Mouse (Mus musculus) ES-E14 (cell line): ENCODE data around the gene Raph1. TPM values are rescaled to one million over a fixed set of nuclear protein-coding genes. Genes with fewer than 3 reads are reported as not detected.

Source experiments
- DNase-seq: peaks from one replicate; pipeline ENCODE4 v3.0.0-alpha.2; 2013; ENCODE audit warnings: low read depth, low spot score
- H3K27ac ChIP-seq: 2 replicates; pipeline ENCODE4 v1.5.1; 2012; ENCODE audit warnings: low read depth, mild to moderate bottlenecking, low read length, moderate library complexity, mixed read lengths; ENCODE audit not compliant: poor library complexity, insufficient read depth, severe bottlenecking
- H3K36me3 ChIP-seq: 2 replicates; pipeline ENCODE4 v1.6.1; 2012; ENCODE audit warnings: mild to moderate bottlenecking, low read length, moderate library complexity, mixed read lengths; ENCODE audit not compliant: control insufficient read depth, poor library complexity, insufficient read depth, severe bottlenecking
- H3K4me1 ChIP-seq, 2 experiments: fragments of 150-350 bp in 1 of 2; sonication (generic) in 1 of 2; 2 replicates each; pipeline ENCODE4 v1.6.1; 2012; ENCODE audit warnings: low read length in 2 of 2, mild to moderate bottlenecking in 1 of 2, mixed read lengths in 1 of 2; ENCODE audit not compliant: control insufficient read depth in 2 of 2, insufficient read depth in 2 of 2, poor library complexity in 1 of 2
- H3K4me3 ChIP-seq, 2 experiments: fragments of 150-350 bp in 1 of 2; sonication (generic) in 1 of 2; 2 replicates each; pipeline ENCODE4 v1.5.1; 2012; ENCODE audit warnings: low read length in 2 of 2, low read depth in 1 of 2, mild to moderate bottlenecking in 1 of 2, mixed read lengths in 1 of 2; ENCODE audit not compliant: insufficient read depth in 1 of 2, poor library complexity in 1 of 2, severe bottlenecking in 1 of 2
- H3K9ac ChIP-seq: 2 replicates; pipeline ENCODE4 v1.6.1; 2012; ENCODE audit warnings: low read depth, mild to moderate bottlenecking, low read length, mixed read lengths; ENCODE audit not compliant: poor library complexity, insufficient read depth, severe bottlenecking
- H3K9me3 ChIP-seq: fragments of 150-350 bp; sonication (generic); 2 replicates; pipeline ENCODE4 v1.6.1; 2012; ENCODE audit warnings: low read depth, mild to moderate bottlenecking, low read length; ENCODE audit not compliant: control insufficient read depth, insufficient read depth
- CHD2 ChIP-seq: IDR thresholded peaks from 2 replicates; pipeline ENCODE4 v1.6.1; 2014; ENCODE audit warnings: mild to moderate bottlenecking, low read depth, low read length, inconsistent platforms
- HCFC1 ChIP-seq: IDR thresholded peaks from 2 replicates; pipeline ENCODE4 v1.6.1; 2012; ENCODE audit warnings: low read length, inconsistent platforms, borderline replicate concordance; ENCODE audit not compliant: insufficient read depth
- MAFK ChIP-seq: IDR thresholded peaks from 2 replicates; pipeline ENCODE4 v1.6.1; 2014; ENCODE audit warnings: mild to moderate bottlenecking, low read depth, low read length, inconsistent platforms; ENCODE audit not compliant: insufficient read depth
- ZC3H11A ChIP-seq: IDR thresholded peaks from 2 replicates; pipeline ENCODE4 v1.6.1; 2012; ENCODE audit warnings: low read depth, mild to moderate bottlenecking, inconsistent platforms, low read length, borderline replicate concordance
- ZNF384 ChIP-seq: IDR thresholded peaks from 2 replicates; pipeline ENCODE4 v1.6.1; 2012; ENCODE audit warnings: low read depth, low read length, inconsistent platforms
- in situ Hi-C, 2 experiments: fragments of 600-800 bp; cut with MboI; formaldehyde crosslinking; loops; one replicate each; pipeline ENCODE4 v1.15.1; 2025; ENCODE audit warnings: low sequenced_read_pairs in 2 of 2, inconsistent platforms in 1 of 2; ENCODE audit not compliant: unreplicated experiment in 2 of 2
- total RNA-seq: library from RNA; depleted of rRNA; stranded (reverse); fragments of 300-350 nt; gene quantifications from 2 replicates; pipeline ENCODE4 v1.2.3, GENCODE M21; 2012

The Raph1 gene
- total RNA-seq, 1 experiment = 36.5 TPM

DNA sequence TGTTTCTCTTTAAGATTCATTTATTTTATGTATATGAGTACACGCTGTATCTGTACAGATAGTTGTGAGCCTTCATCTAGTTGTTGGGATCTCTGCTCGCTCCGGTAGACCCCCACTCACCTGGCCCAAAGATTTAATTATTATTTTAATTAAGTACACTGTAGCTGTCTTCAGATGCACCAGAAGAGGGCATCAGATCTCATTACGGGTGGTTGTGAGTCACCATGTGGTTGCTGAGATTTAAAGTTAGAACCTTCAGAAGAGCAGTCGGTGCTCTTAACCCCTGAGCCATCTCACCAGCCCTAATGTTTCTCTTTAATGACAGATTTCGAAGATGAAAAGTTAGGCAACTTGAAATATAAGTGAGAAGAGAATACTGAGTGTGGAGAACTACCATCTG is 36.8 kb downstream of the Raph1 start:
- no peak overlapping the region for H3K27ac ChIP-seq
- H3K4me3 ChIP-seq = no peak overlapping the region
- H3K9me3 ChIP-seq = no peaks in the 10 kb centered on the region
- in situ Hi-C loops = loop anchor here in 1 of 2 experiments (10.0 kb wide), 1 partner anchor 335 kb away; no protein-coding TSS in a partner anchor
- peaks cover 11% of the 10 kb centered on the region for H3K36me3 ChIP-seq
- no peak for DNase-seq
- no peaks in the 10 kb centered on the region for H3K4me1 ChIP-seq
- H3K9ac ChIP-seq = no peak overlapping the region
- TF ChIP-seq ZNF384 (no peak), ZC3H11A (no peak), MAFK (no peak), HCFC1 (no peak), CHD2 (no peak)

DNA sequence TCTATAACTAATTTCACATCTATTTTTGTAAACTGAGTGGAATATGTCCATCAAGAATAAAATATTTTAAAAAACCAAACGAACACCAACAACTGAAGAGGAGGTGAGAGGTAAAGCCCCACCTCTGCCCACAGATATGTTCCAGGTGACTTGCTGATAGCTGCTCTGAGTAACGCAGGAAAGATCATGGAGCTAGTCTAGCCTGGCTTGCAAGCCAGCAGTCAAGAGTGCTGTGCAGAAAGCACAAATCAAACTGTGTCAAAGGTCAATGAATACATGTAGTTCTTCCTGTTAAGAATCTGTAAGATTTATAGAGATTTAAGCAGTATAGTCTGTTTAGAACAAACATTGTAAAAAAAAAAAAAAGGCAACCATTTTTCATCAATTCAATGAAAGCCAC is 56.3 kb downstream of the Raph1 start:
- no peaks in the 10 kb centered on the region for H3K9me3 ChIP-seq
- H3K9ac ChIP-seq = no peak overlapping the region
- H3K36me3 ChIP-seq = peaks cover 4% of the 10 kb centered on the region; the same call in 1 of the 2 replicates
- TF ChIP-seq MAFK (no peak), ZC3H11A (no peak), CHD2 (no peak), ZNF384 (no peak), HCFC1 (no peak)
- no peak for DNase-seq
- in situ Hi-C loops = no loop called here
- H3K4me1 ChIP-seq = no peaks in the 10 kb centered on the region
- H3K27ac ChIP-seq = no peak overlapping the region
- no peak overlapping the region for H3K4me3 ChIP-seq

DNA sequence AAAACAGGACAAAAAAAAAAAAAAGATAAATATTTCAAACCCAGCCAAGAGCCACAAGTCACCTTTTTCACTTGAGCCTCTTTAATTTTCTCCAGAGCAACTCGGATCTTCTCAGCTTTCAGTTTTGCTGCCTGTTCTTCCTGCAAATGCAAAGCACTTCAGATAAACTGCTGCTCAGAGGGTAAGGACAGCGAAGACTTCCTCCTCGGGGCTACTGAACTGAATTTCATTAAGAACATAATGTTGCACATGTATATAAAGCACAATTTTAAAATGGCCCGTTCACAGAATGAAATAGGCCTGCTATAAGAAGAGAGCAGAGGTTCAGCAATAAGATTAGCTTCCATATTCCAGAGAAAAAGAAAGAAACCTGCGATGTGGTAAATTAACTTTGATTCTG is 63.4 kb downstream of the Raph1 start:
- Histone ChIP-seq H3K27ac (no peak overlapping the region), H3K9me3 (no peaks in the 10 kb centered on the region), H3K4me1 (no peaks in the 10 kb centered on the region), H3K9ac (no peak overlapping the region), H3K36me3 (peaks cover 7% of the 10 kb centered on the region), H3K4me3 (no peak overlapping the region)
- no peak for DNase-seq
- in situ Hi-C loops = no loop called here
- no peak for TF ChIP-seq CHD2
- no peak for TF ChIP-seq ZNF384
- no peak for TF ChIP-seq MAFK
- no peak for TF ChIP-seq ZC3H11A
- TF ChIP-seq HCFC1 = no peak

DNA sequence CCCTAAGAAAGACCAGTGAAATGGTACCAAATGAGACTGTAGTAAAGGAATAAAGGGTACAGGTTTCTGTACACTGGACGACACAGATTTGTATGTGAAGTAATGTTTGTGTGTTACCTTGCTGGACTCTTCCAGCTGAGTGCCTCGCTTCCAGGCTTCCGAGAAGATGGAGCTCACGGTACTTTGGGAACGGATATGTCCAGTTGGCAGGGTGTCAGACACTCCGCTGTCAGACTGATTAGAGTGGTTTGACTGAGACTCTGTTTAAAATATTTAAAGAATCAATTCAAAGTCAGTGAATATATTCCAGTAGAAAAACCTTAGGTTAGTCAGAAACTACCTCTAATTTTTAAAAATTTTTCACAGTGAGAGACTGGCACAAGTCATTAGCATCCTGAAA is 73.5 kb downstream of the Raph1 start:
- no peak for DNase-seq
- Histone ChIP-seq H3K9ac (no peak overlapping the region), H3K27ac (no peak overlapping the region), H3K9me3 (no peaks in the 10 kb centered on the region), H3K4me1 (no peaks in the 10 kb centered on the region), H3K4me3 (no peak overlapping the region), H3K36me3 (peaks cover 36% of the 10 kb centered on the region)
- TF ChIP-seq ZNF384 = no peak
- TF ChIP-seq HCFC1 = no peak
- no peak for TF ChIP-seq CHD2
- TF ChIP-seq ZC3H11A = no peak
- in situ Hi-C loops = no loop called here

DNA sequence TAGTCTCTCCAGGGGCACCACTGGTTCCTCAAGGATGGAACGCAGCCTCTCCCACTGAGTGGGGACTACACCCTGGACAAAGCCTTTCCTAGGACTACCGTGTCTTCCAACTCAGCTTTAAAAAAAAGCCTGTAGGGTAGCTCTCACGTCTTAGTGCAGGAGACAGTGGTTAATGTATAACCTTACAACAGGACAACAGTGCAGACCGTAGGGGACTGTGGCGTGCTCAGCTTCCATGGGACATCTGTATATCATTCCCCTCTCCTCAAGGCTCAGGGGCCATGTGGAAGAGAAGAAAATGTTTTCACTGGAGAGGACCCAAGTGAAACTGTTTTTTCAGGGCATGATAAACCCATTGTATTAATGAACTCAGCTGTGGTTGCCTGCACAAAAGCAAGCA is 74.5 kb downstream of the Raph1 start:
- Histone ChIP-seq H3K4me1 (no peaks in the 10 kb centered on the region), H3K27ac (no peak overlapping the region), H3K9me3 (no peaks in the 10 kb centered on the region), H3K4me3 (no peak overlapping the region), H3K9ac (no peak overlapping the region), H3K36me3 (peaks cover 42% of the 10 kb centered on the region)
- no peak for DNase-seq
- in situ Hi-C loops = no loop called here
- TF ChIP-seq CHD2 = no peak
- TF ChIP-seq MAFK = no peak
